Mouse (Mus musculus): ENCODE measurements around the gene Vat1l.

DNA sequence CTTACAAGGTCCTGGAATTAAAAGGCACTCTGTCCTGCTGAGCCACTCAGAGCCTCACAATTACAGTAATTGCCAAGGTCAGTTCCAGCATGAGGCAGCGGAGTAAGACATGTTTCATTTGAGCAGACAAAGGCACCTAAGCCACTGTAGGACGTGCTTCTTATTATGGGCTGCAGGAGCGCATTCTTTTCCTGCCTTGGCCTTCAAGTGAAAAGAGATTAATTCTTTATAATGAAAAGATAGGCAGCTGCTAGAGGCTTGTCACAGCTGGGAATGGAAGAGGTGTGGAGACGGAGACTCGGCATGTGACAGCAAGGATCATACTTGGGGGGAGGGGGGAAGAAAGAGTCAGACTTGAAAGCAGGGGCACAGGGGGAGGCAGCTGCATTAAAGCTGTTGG is 126.5 kb downstream of the Vat1l start:
- no peak for TF ChIP-seq MYOG (IDR thresholded peaks at IDR 0.05; ENCODE audit: control insufficient read depth, extremely low read depth, insufficient read length)
- TF ChIP-seq CTCF (IDR thresholded peaks at IDR 0.05; ENCODE audit: control insufficient read depth, insufficient read depth, insufficient read length), result no peak
- no peak for TF ChIP-seq MAX (IDR thresholded peaks at IDR 0.05)
- no peak for TF ChIP-seq USF1 (IDR thresholded peaks at IDR 0.05; ENCODE audit: low read depth)
- no peak for TF ChIP-seq CEBPB (IDR thresholded peaks at IDR 0.05; ENCODE audit: low read depth)
- no peak for TF ChIP-seq MYOD1 (IDR thresholded peaks at IDR 0.05; ENCODE audit: control insufficient read depth, insufficient read length, low read depth)
- TF ChIP-seq FOSL1 (IDR thresholded peaks at IDR 0.05; ENCODE audit: insufficient read depth, low read length, poor library complexity, severe bottlenecking), result no peak
